Mouse (Mus musculus): Measurements from ENCODE around the gene Fto. TPM values are rescaled to one million over a fixed set of nuclear protein-coding genes. Genes with fewer than 3 reads are reported as not detected.

The Fto gene
- polyA plus RNA-seq, 1 experiment from 2014 or later, result 62.5 TPM

DNA sequence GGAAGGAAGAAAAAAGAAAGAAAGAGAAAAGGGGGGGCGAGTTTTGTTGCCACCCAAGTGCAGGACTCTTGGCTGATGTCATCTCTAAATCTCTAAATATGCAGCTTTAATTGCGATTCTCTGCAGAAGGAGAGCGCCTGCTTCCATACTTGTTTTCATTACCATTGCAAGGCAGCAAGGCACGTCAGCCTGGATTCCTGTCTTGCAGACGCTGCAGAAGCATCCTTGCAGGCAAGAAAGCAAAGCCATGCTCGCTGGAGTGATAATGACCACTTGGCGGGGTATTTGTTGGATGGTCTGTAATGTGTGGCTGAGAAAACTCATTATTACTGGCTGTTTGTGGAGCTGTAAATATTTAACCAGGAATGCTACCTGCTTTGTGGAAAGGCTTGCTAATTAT, 396.4 kb downstream of the Fto start:
- Histone ChIP-seq H3K36me3 (no peaks in the 10 kb centered on the region), H3K4me2 (no peak overlapping the region), H3K9ac (no peak overlapping the region), H3K27me3 (replicated peaks) (0 out of 2 replicates have a peak, but pooled peaks cover 10% of the 10 kb centered on the region), H3K9me3 (no peaks in the 10 kb centered on the region), H3K27ac (no peak overlapping the region), H3K4me1 (peaks cover 16% of the 10 kb centered on the region; the same call in 1 of the 2 replicates), H3K4me3 (replicated peaks) (no peak overlapping the region)
- 38% methylated on average over 7 of the region's 7 CpGs for WGBS
- ATAC-seq (ENCODE audit: insufficient read depth, low FRiP score, low read depth), result no peak

DNA sequence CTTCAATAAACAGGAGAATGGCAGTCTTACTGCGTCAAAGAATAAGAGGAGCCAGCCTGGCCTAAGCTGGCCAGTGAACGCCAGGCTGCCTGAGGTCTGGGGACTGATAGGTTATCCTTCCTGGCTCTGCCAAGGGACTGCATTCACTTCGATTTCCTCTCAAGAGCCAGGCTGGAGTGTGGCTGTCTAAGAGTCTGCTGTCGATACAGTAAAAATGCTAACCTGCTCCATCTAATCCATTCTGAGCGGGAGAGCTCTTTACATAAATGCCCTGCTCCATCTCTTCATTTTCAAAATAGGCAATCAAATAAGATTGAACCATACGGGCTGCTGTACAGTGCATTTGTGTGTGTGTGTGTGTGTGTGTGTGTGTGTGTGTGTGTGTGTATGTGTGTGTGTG, 397.9 kb downstream of the Fto start:
- 62% methylated on average over 6 of the region's 6 CpGs for WGBS
- H3K27ac ChIP-seq, result no peak overlapping the region
- ATAC-seq (ENCODE audit: insufficient read depth, low FRiP score, low read depth), result no peak

DNA sequence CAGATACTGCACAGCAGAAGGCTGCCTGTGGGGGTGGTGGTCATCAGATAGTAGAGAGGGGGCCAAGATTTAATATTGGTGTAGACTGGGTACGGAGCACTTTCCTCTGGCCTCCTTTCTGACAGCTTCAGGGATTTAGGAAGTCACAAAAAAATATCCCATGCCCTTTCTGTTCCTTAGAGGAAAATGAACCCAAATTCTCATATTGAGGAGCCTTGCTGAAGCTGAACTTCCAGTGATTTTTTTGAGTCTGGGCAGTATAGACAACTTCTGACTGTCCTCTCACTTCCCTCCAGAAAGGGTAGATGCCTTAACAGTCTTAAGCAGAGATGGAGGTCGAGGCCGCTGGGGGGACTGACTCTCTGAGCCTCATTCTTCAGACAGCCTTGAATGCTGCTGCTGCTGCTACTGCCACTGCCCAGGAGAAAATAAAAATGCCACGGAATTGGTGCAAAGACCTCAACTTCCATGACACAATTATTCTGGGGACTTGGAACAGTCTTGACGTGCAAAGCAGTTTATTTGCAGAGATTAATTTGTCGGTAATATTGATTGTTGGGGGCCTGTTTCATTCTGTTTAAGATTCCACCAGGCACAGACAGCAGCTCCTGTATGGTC, 398.8 kb downstream of the Fto start:
- Histone ChIP-seq H3K4me3 (replicated peaks) (no peak overlapping the region), H3K27ac (no peak overlapping the region), H3K4me2 (peak overlapping the region; percentile 68; the same call in 1 of the 2 replicates), H3K27me3 (replicated peaks) (0 out of 2 replicates have a peak, but pooled peaks cover 10% of the 10 kb centered on the region), H3K9me3 (no peaks in the 10 kb centered on the region), H3K36me3 (no peaks in the 10 kb centered on the region), H3K4me1 (peaks cover 16% of the 10 kb centered on the region; the same call in 1 of the 2 replicates), H3K9ac (no peak overlapping the region)
- 32% methylated on average over 6 of the region's 6 CpGs for WGBS
- no peak for ATAC-seq (ENCODE audit: insufficient read depth, low FRiP score, low read depth)

More for the DNA sequence above, 397.9 kb downstream of the Fto start:
- Histone ChIP-seq H3K36me3 (no peaks in the 10 kb centered on the region), H3K4me2 (no peak overlapping the region), H3K9ac (no peak overlapping the region), H3K9me3 (no peaks in the 10 kb centered on the region), H3K4me1 (peaks cover 16% of the 10 kb centered on the region; the same call in 1 of the 2 replicates), H3K27me3 (replicated peaks) (0 out of 2 replicates have a peak, but pooled peaks cover 10% of the 10 kb centered on the region), H3K4me3 (replicated peaks) (no peak overlapping the region)

DNA sequence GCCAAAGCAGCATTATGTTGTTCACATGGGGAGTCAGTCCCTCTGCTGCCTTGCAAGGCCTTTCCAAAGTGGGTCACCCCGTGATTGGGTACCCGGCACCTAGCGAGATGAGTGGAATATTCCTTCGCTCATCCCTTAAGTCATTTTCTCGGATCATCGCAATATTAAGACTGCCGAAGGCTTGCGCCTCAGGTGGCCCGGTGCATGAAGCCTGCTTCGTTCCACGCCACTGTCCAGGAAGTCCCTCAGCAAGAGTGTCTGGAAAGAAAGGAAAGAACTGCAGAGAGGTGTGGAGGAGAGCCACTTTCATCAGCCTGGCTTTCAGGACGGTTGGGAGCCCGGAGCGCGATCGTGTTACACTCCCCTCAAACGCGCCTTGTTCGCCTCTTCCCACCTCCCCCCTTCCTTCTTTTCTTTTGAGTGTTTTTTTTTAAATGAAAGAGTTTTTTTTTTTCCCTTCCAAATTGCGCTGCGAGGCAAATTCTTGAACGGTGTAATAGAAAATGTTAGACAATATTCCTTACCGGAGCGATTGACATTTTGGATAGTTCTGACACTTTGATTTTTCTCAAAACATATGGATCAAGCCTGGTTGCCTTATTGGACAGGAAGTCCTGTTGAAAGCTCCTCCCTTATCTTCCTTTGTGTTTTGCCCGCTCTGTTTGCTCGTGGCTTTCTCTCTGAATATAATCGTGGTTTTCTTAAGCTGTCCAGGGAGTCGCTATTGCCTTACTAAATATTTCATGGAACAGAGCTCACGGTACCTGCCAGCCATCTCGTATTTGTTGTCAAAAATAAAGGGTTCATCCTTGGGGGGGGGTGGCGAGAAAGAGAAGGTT, 399.6 kb downstream of the Fto start:
- Histone ChIP-seq H3K27me3 (replicated peaks) (0 out of 2 replicates have a peak, but pooled peaks cover 10% of the 10 kb centered on the region), H3K4me1 (peaks cover 16% of the 10 kb centered on the region; the same call in 1 of the 2 replicates), H3K9ac (no peak overlapping the region), H3K36me3 (no peaks in the 10 kb centered on the region), H3K4me2 (peak overlapping the region; percentile 68), H3K4me3 (replicated peaks) (peak overlapping the region; percentile 31), H3K9me3 (no peaks in the 10 kb centered on the region), H3K27ac (no peak overlapping the region)
- ATAC-seq (ENCODE audit: insufficient read depth, low FRiP score, low read depth), result no peak
- 6% methylated on average over 31 of the region's 31 CpGs for WGBS

GRCm38 (mm10) chr8:91713677-91714312, 400.5 kb downstream of the Fto start:
- Histone ChIP-seq H3K4me2 (peak overlapping the region; percentile 68), H3K9ac (no peak overlapping the region), H3K4me3 (replicated peaks) (peak overlapping the region; percentile 31), H3K27ac (no peak overlapping the region), H3K4me1 (peaks cover 16% of the 10 kb centered on the region; the same call in 1 of the 2 replicates), H3K9me3 (no peaks in the 10 kb centered on the region), H3K36me3 (no peaks in the 10 kb centered on the region), H3K27me3 (replicated peaks) (0 out of 2 replicates have a peak, but pooled peaks cover 10% of the 10 kb centered on the region)
- ATAC-seq (ENCODE audit: insufficient read depth, low FRiP score, low read depth), result no peak
- 12% methylated on average over 12 of the region's 12 CpGs for WGBS

GRCm38 (mm10) chr8:91714733-91715132, 401.4 kb downstream of the Fto start:
- WGBS, result 79% methylated on average over 7 of the region's 7 CpGs

DNA sequence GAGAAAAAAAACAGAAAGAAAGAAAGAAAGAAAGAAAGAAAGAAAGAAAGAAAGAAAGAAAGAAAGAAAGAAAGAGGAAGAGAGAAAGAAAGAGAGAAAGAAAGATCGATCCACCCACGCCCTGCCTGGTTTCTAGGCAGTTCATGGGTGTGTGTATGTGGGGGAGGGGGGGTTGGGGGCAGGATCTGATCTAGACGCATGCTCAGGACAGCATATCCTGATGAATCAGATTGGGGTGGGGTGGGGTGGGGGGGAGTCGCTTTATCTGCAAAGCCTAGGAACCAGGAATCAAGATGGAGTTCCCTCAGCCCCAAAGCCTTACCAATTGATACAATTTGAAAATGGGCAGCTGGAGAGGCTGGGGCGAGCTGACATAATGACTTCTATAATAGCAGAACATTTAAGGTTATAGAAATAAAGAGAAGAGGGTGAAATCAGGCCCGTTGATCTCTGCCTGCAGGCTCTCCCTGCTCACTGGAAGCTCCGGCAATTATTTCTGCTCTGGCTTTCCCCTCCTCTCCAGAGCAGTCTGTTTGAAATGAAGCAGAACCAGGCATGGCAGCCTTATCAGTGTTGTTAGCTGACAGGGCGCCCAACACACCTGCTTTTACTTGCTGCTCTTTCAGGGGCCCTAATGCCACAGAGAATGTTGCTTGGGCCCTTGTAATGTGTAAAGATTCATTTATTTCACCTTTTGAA, 402.2 kb downstream of the Fto start:
- Histone ChIP-seq H3K4me3 (replicated peaks) (no peak overlapping the region), H3K4me2 (no peak overlapping the region), H3K36me3 (no peaks in the 10 kb centered on the region), H3K27ac (no peak overlapping the region), H3K27me3 (replicated peaks) (0 out of 2 replicates have a peak, but pooled peaks cover 4% of the 10 kb centered on the region), H3K4me1 (peaks cover 16% of the 10 kb centered on the region; the same call in 1 of the 2 replicates), H3K9me3 (no peaks in the 10 kb centered on the region), H3K9ac (no peak overlapping the region)
- peak; percentile 53; the same call in 1 of the 2 replicates for ATAC-seq (ENCODE audit: insufficient read depth, low FRiP score, low read depth)
- 29% methylated on average over 8 of the region's 8 CpGs for WGBS

More at GRCm38 (mm10) chr8:91714733-91715132, 401.4 kb downstream of the Fto start:
- Histone ChIP-seq H3K9ac (no peak overlapping the region), H3K4me1 (peaks cover 16% of the 10 kb centered on the region; the same call in 1 of the 2 replicates), H3K9me3 (no peaks in the 10 kb centered on the region), H3K27me3 (replicated peaks) (0 out of 2 replicates have a peak, but pooled peaks cover 9% of the 10 kb centered on the region), H3K4me3 (replicated peaks) (no peak overlapping the region), H3K27ac (no peak overlapping the region), H3K36me3 (no peaks in the 10 kb centered on the region), H3K4me2 (no peak overlapping the region)
- ATAC-seq (ENCODE audit: insufficient read depth, low FRiP score, low read depth), result no peak

Other genes starting within 250 kb of the Fto start
- 14.8 and 17.2 TPM in 2 replicates for gene Rbl2, start 243.5 kb upstream of the Fto start, polyA plus RNA-seq (2015; fragmentation: Nextera tagmentation; extraction: Ambion mirVana)
- 48.5 and 51.8 TPM in 2 replicates for gene Aktip, start 113.5 kb upstream of the Fto start, polyA plus RNA-seq (2015; fragmentation: Nextera tagmentation; extraction: Ambion mirVana)
- gene Rpgrip1l, start 263 bp upstream of the Fto start, polyA plus RNA-seq (2015; fragmentation: Nextera tagmentation; extraction: Ambion mirVana), result 8.9 and 10.9 TPM in 2 replicates

Data from stomach, embryonic 15.5 days (tissue).